Mouse (Mus musculus): Measurements from ENCODE around the gene Ptpn7. TPM values are rescaled to one million over a fixed set of nuclear protein-coding genes. Genes with fewer than 3 reads are reported as not detected.

The Ptpn7 gene
- total and polyA plus RNA-seq, 3 experiments = 202 to 215 TPM; not detected in 1

GRCm38 (mm10) chr1:135132893-135133369, 431 bp downstream of the Ptpn7 start (continued):
- no peak for TF ChIP-seq GATA1 (IDR thresholded peaks at IDR 0.05; ENCODE audit: low read depth, low read length)
- TF ChIP-seq SIN3A (IDR thresholded peaks at IDR 0.05; ENCODE audit: low read length) = peak; percentile 38; the same call in 1 of the 2 replicates
- TF ChIP-seq ZMIZ1 (IDR thresholded peaks at IDR 0.05; ENCODE audit: low read depth, low read length) = peak; percentile 8; the same call in 1 of the 2 replicates
- TF ChIP-seq ZKSCAN1 (IDR thresholded peaks at IDR 0.05; ENCODE audit: low read depth, low read length) = no peak
- no peak for TF ChIP-seq MAFK (IDR thresholded peaks at IDR 0.05; ENCODE audit: borderline replicate concordance, low read depth, low read length)
- peak; percentile 87 for TF ChIP-seq ETS1 (IDR thresholded peaks at IDR 0.05; ENCODE audit: low read depth, low read length)
- TF ChIP-seq GABPA (IDR thresholded peaks at IDR 0.05; ENCODE audit: low read depth, low read length) = no peak

- peaks cover 6 to 37% of the 10 kb centered on the region in 2 experiments for H3K36me3 ChIP-seq (ENCODE audit: control insufficient read depth in 1 of 2, insufficient read depth in 2 of 2, low read length in 2 of 2)
- DNase-seq (ENCODE audit: low read depth, low spot score) = peak; percentile 82
- H3K9ac ChIP-seq (ENCODE audit: control insufficient read depth, low read depth, low read length, poor library complexity, severe bottlenecking) = peak overlapping the region; percentile 97
- H3K79me2 ChIP-seq (ENCODE audit: control insufficient read depth, insufficient read depth, low read length, poor library complexity) = peaks cover 47% of the 10 kb centered on the region
- peak overlapping the region; percentile 76 to 86 for H3K4me3 ChIP-seq (ENCODE audit: control insufficient read depth in 1 of 2, insufficient read depth in 1 of 2, low read depth in 2 of 2, low read length in 2 of 2)
- H3K27me3 ChIP-seq (ENCODE audit: control insufficient read depth in 1 of 2, insufficient read depth in 2 of 2, low read length in 2 of 2) = no peaks in the 10 kb centered on the region
- H3K27ac ChIP-seq (ENCODE audit: control insufficient read depth, low read depth, low read length) = peak overlapping the region; percentile 99
- no peaks in the 10 kb centered on the region for H3K9me3 ChIP-seq (replicated peaks; ENCODE audit: insufficient read depth, low read length)
- peaks cover 8 to 36% of the 10 kb centered on the region in 2 experiments for H3K4me1 ChIP-seq (ENCODE audit: control insufficient read depth in 1 of 2, insufficient read depth in 2 of 2, low read length in 2 of 2)
- TF ChIP-seq GABPA (IDR thresholded peaks at IDR 0.05; ENCODE audit: low read depth, low read length) = no peak
- TF ChIP-seq KAT2A (conservative IDR thresholded peaks at IDR 0.05; ENCODE audit: low read depth, low read length) = no peak
- TF ChIP-seq MAX (IDR thresholded peaks at IDR 0.05; ENCODE audit: low read length) = peak; percentile 83
- no peak for TF ChIP-seq ELF1 (IDR thresholded peaks at IDR 0.05; ENCODE audit: low read depth, low read length)
- TF ChIP-seq GATA1 (IDR thresholded peaks at IDR 0.05; ENCODE audit: low read depth, low read length) = peak; percentile 82
- no peak for TF ChIP-seq ZKSCAN1 (IDR thresholded peaks at IDR 0.05; ENCODE audit: low read depth, low read length)
- no peak for TF ChIP-seq MAFK (IDR thresholded peaks at IDR 0.05; ENCODE audit: borderline replicate concordance, low read depth, low read length)
- TF ChIP-seq SIN3A (IDR thresholded peaks at IDR 0.05; ENCODE audit: low read length) = no peak; the same call in 1 of the 2 replicates
- peak; percentile 41 for TF ChIP-seq NELFE (IDR thresholded peaks at IDR 0.05; ENCODE audit: low read depth, low read length)
- no peak for TF ChIP-seq E2F4 (IDR thresholded peaks at IDR 0.05; ENCODE audit: borderline replicate concordance, low read depth, low read length)
- TF ChIP-seq BHLHE40 (IDR thresholded peaks at IDR 0.05; ENCODE audit: borderline replicate concordance, low read depth, low read length) = no peak
- no peak for TF ChIP-seq USF2 (IDR thresholded peaks at IDR 0.05; ENCODE audit: borderline replicate concordance in 1 of 2, insufficient read depth in 1 of 2, low read depth in 1 of 2, low read length in 2 of 2)
- no peak for TF ChIP-seq RCOR1 (IDR thresholded peaks at IDR 0.05; ENCODE audit: low read depth, low read length)
- TF ChIP-seq SMC3 (IDR thresholded peaks at IDR 0.05; ENCODE audit: low read depth, low read length) = no peak
- peak in 1 of 2 experiments; percentile 28; a peak in 2 of 4 replicates for TF ChIP-seq EP300 (IDR thresholded peaks at IDR 0.05; ENCODE audit: low read depth in 1 of 2, low read length in 2 of 2)
- TF ChIP-seq CHD2 (IDR thresholded peaks at IDR 0.05; ENCODE audit: low read length) = no peak
- no peak for TF ChIP-seq USF1 (IDR thresholded peaks at IDR 0.05; ENCODE audit: low read depth, low read length)
- peak; percentile 44 for TF ChIP-seq TAL1 (IDR thresholded peaks at IDR 0.05; ENCODE audit: low read length)
- TF ChIP-seq MAZ (IDR thresholded peaks at IDR 0.05; ENCODE audit: low read depth, low read length) = peak; percentile 45; the same call in 1 of the 2 replicates
- no peak for TF ChIP-seq RAD21 (IDR thresholded peaks at IDR 0.05; ENCODE audit: low read depth, low read length)
- TF ChIP-seq TCF12 (IDR thresholded peaks at IDR 0.05; ENCODE audit: low read depth, low read length) = peak; percentile 23; the same call in 1 of the 2 replicates
- TF ChIP-seq POLR2AphosphoS2 (IDR thresholded peaks at IDR 0.05; ENCODE audit: low read length) = no peak
- TF ChIP-seq UBTF (IDR thresholded peaks at IDR 0.05; ENCODE audit: borderline replicate concordance, insufficient read depth, low read depth, low read length) = 0 out of 2 replicates have a peak, but pooled peaks have one; percentile 54
- TF ChIP-seq JUND (IDR thresholded peaks at IDR 0.05; ENCODE audit: low read depth, low read length) = no peak
- peak in 1 of 2 experiments; percentile 60; a peak in 2 of 4 replicates for TF ChIP-seq POLR2A (IDR thresholded peaks at IDR 0.05; ENCODE audit: control insufficient read depth in 1 of 2, insufficient read depth in 1 of 2, low read depth in 1 of 2, low read length in 2 of 2, poor library complexity in 1 of 2)
- TF ChIP-seq ZNF384 (IDR thresholded peaks at IDR 0.05; ENCODE audit: low read depth, low read length) = no peak
- TF ChIP-seq NRF1 (IDR thresholded peaks at IDR 0.05; ENCODE audit: insufficient read depth, low read depth, low read length, poor library complexity, severe bottlenecking) = no peak
- no peak for TF ChIP-seq POLR2AphosphoS5 (IDR thresholded peaks at IDR 0.05; ENCODE audit: borderline replicate concordance, low read depth, low read length)
- peak; percentile 82 for TF ChIP-seq MXI1 (IDR thresholded peaks at IDR 0.05; ENCODE audit: low read depth, low read length)
- TF ChIP-seq CHD1 (IDR thresholded peaks at IDR 0.05; ENCODE audit: low read depth, low read length) = peak; percentile 98
Observed at GRCm38 (mm10) chr1:135133678-135134435, 1.4 kb downstream of the Ptpn7 start.
